Mouse (Mus musculus) kidney, adult 18-20 months (tissue): ENCODE results near the gene Rlim.
A peak's percentile ranks its signal among the peaks of the same experiment; 100 is the strongest.

Experiments
- DNase-seq: peaks from one replicate; pipeline ENCODE4 v3.0.0; 2021

Gene Rlim

GRCm38 (mm10) chrX:103981169-103981689 lies at the start of gene Rlim:
Rlim (minus strand) TSS chrX:103981284.
- DNase-seq, result peak; percentile 87

DNA sequence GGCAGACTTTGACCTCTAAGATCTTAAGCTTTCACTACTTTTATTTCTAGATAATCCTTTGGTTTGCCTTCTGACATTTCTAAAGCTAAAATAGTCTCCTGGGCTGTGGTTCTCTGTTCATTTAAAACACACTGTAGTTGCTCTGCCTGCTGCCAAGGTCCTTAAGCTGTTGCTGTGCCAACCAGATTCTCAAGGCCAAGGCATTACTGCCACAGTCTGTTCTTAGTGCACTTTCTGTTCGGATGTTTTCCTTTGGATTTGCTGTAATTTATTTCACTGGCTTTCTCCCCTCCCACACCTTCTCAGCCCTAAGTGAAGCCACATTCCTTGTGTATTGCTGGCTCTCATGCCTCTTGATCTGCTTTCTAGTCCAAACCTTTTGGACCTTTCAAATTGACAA lies 36.1 kb upstream of the Rlim start:
- no peak for DNase-seq

- DNase-seq, result no peak
Measured at GRCm38 (mm10) chrX:104015048-104015447, 34.0 kb upstream of the Rlim start.

GRCm38 (mm10) chrX:104013318-104013811 lies 32.3 kb upstream of the Rlim start:
- DNase-seq, result no peak

- DNase-seq, result no peak
Measured at GRCm38 (mm10) chrX:103994741-103995140, 13.7 kb upstream of the Rlim start.

DNA sequence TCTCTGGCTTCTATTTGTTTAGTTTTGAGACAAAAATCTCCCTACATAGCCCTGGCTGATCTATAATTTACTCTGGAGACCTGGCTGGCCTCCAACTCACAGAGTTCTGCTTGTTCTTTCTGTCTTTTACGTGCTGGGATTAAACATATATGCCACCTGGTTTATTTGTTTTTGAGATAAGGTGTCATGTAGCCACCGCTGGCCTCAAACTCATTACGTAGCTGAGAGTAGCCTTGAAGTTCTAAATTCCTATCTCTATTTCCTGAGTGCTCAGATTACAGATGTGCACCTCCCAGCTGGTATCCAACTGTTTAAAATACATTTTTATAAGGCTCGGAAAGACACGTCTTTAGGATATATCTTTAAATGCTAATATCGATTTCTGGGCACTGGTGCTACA lies 12.8 kb upstream of the Rlim start:
- no peak for DNase-seq

GRCm38 (mm10) chrX:103991702-103992101 lies 10.6 kb upstream of the Rlim start:
- peak; percentile 38 for DNase-seq

- DNase-seq, result peak; percentile 30
Measured at GRCm38 (mm10) chrX:103990392-103990791, 9.3 kb upstream of the Rlim start.

GRCm38 (mm10) chrX:103987215-103987964 lies 6.3 kb upstream of the Rlim start:
- DNase-seq, result no peak

DNA sequence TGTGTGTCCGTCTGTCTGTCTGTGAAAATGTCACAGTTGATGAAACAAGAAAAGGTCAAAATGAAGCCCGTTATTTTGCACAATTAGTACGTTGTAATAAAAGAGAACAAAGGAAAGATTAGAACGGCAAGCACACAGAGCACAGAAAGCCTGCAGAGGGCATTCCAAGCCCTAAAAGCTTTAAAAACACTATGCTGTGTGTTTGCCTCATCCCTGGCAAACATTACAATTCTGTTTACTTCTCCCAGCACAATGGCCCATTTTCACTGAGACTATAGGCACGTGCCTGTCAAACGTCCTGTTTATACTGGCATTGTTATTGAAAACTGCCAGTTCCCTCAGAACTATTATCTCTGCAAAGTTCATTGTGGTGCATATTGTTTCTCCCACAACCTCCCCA lies 5.1 kb upstream of the Rlim start:
- no peak for DNase-seq

DNA sequence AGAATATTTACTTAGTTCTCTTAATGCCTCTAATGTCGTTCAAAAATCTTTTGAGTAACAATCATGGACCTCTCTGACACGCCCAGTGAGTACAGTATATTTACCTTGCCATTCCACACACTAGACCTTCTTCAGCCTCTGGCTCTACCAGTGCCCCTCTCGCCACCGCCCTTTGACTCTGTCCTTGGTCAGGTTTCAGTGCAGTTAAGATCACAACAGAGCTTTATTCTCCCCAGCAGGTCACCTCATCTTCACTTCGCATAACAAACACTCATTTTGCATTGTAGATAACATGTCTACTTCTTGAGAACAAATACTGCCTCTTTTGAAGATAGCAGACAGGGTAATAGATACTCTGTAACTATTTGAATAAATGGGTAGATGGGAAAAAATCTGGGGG lies 3.9 kb upstream of the Rlim start:
- DNase-seq, result no peak

- DNase-seq, result no peak
Measured at GRCm38 (mm10) chrX:103981806-103982205, 722 bp upstream of the Rlim start.

- peak; percentile 33 for DNase-seq
Measured at GRCm38 (mm10) chrX:103980590-103981168, 405 bp downstream of the Rlim start.

GRCm38 (mm10) chrX:103980036-103980435 lies 1.0 kb downstream of the Rlim start:
- peak; percentile 38 for DNase-seq

- no peak for DNase-seq
Measured at GRCm38 (mm10) chrX:103939701-103940100, 41.4 kb downstream of the Rlim start.

GRCm38 (mm10) chrX:103937333-103937732 lies 43.8 kb downstream of the Rlim start:
- DNase-seq, result no peak

DNA sequence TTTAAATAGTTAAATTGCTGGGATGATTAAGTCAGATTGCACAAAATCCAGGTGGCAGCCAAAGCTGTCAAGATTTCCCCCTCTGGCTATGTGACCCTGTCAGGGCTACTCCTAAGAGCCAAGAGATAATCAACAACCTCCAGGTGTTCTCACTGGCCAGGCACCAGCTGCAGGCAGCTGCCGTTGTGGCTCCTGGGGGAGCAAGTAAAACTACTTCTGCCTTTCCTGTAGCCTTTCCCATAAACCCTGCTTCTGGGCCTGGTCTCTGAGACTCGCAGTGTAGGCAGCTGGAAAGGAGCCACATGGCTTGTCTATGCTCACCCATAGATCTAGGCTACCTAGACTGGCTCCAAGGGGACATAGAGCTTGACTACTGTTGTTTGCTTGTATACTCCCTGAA lies 58.6 kb downstream of the Rlim start:
- no peak for DNase-seq

GRCm38 (mm10) chrX:103918954-103919353 lies 62.1 kb downstream of the Rlim start:
- peak; percentile 7 for DNase-seq

DNA sequence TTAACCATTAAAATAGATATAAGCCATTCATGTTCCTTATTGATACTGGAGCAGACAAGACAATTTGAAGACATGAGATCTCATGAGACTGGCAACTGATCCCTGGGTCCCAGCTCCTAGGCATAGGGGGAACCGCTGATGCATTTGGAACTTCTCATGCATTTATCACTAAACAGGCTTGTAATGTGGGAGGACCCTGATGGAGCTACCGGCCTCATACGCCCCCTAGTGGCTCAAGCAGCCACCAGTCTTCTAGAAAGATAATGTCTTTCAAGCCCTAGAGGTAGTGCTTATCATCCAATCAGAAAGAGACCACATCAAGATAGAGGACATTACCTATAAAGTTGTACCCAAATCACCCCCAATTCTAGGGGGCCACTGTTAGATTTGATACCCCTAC lies 66.3 kb downstream of the Rlim start:
- peak; percentile 31 for DNase-seq
